Mouse (Mus musculus): ENCODE measurements around the gene Mvb12b. TPM values are rescaled to one million over a fixed set of nuclear protein-coding genes. Genes with fewer than 3 reads are reported as not detected.

Gene Mvb12b
- polyA plus RNA-seq, 1 experiment from 2014 or later: 14.0 TPM

DNA sequence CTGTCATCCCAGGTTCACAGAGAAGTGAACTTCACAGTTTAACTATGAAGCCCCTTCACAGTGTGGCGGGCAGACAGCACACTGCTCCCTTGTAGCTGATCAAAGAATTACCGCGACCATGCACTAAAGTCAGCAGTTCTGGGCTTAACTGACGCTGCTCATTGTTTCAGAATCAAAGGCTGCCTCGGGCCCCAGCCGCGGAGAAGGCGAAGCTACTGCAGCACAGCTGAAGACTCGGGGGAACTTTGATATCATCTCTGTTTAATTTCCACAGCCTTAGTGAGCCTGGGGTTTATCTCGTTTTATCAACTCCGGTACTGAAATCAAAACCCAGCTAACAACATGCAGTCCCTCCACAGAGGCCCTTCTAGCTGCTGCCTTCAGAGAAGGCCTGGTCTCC, 9.3 kb downstream of the Mvb12b start:
- H3K4me1 ChIP-seq (replicated peaks; ENCODE audit: control insufficient read depth, insufficient read depth, low read length): peaks cover 33% of the 10 kb centered on the region
- no peak overlapping the region for H3K4me3 ChIP-seq (ENCODE audit: low read depth, low read length)
- no peaks in the 10 kb centered on the region for H3K27me3 ChIP-seq (replicated peaks; ENCODE audit: control insufficient read depth, insufficient read depth, low read length)
- H3K9me3 ChIP-seq (ENCODE audit: control insufficient read depth, low read length): no peaks in the 10 kb centered on the region
- H3K36me3 ChIP-seq (ENCODE audit: control insufficient read depth, insufficient read depth, low read length): peaks cover 4% of the 10 kb centered on the region; the same call in 1 of the 2 replicates
- 40% methylated on average over 11 of the region's 11 CpGs for WGBS
- ATAC-seq (replicated peaks; ENCODE audit: low FRiP score, low TSS enrichment, low read depth): no peak
- H3K4me2 ChIP-seq (ENCODE audit: low read length): no peak overlapping the region
- DNase-seq (ENCODE audit: low spot score): no peak
- H3K9ac ChIP-seq (ENCODE audit: low read length): no peak overlapping the region
- H3K27ac ChIP-seq (ENCODE audit: low read depth): no peak overlapping the region

DNA sequence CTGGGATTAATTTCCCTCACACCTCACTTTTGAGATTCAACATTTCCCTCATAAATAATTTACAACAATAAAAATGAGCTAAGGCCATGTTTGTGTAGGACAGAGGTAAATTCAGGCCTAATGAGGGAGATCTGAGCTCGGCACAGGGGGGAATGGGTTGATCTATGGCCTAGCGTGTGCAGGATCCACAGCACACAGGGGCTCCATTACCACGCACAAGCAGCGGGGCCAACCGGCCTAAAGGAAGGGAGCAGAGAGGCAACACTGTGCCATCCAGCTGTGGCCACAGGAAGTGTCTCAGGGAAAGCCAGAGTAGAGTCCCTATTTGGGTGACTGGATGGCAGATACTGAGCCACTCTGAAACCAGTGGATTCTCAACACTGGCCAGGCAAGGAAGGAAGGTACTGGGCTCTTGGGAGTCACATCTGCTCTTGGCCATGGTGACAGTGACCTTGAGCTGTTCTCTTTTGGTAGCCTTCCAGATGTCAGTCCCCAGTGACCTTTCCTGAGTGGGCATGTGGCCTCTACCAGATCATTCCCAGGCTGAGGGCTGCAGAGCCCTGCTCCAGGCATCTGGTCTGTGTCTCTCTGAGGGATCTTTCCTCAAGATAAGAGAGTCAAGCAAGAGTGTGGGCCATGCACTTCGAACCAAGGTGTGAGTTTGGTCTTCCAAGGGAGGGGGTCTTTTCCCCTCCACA, 9.9 kb downstream of the Mvb12b start:
- Histone ChIP-seq H3K4me1 (replicated peaks; ENCODE audit: control insufficient read depth, insufficient read depth, low read length) (peaks cover 40% of the 10 kb centered on the region), H3K36me3 (ENCODE audit: control insufficient read depth, insufficient read depth, low read length) (peaks cover 11% of the 10 kb centered on the region), H3K9ac (ENCODE audit: low read length) (no peak overlapping the region), H3K4me2 (ENCODE audit: low read length) (no peak overlapping the region), H3K4me3 (ENCODE audit: low read depth, low read length) (no peak overlapping the region), H3K9me3 (ENCODE audit: control insufficient read depth, low read length) (no peaks in the 10 kb centered on the region), H3K27me3 (replicated peaks; ENCODE audit: control insufficient read depth, insufficient read depth, low read length) (no peaks in the 10 kb centered on the region), H3K27ac (ENCODE audit: low read depth) (no peak overlapping the region)
- no peak for DNase-seq (ENCODE audit: low spot score)
- WGBS: 70% methylated on average over 6 of the region's 6 CpGs
- peak; percentile 43; the same call in 1 of the 2 replicates for ATAC-seq (replicated peaks; ENCODE audit: low FRiP score, low TSS enrichment, low read depth)

DNA sequence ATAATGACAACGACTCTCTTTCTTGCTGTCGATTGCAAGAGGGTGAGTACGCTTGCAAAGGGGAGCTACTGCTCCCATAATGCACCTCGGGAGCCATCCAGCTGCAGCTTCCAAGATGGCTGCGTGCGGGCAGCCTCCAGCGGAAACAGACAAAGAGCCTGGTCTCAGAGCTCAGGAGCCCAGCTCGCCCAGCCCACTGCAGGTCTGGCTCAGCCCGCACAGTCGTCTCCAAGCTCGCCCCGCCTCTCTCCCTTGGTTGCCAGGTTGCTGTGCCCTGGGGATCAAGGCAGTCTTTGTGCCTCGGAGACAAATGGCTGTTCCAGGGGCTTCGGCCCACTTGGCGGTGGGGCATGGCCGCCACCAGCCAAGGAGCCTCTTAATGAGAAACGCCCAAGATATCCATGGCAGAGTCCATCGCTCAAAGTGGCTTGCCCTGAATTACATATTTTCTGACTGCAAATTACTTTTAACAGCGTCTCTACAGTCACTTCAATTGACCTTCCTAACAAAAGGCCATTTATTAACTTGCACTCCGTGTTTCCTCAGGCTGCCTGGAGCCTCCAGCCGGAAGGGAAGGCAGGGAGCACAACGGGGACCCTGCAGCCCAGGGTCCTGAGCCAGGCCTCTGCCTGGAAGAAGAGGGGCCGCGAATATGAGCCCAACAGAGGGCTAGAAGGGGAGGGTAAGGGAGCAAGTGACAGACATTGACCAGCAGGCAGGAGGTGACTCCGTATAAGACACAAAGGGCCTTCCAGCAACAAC, 11.0 kb downstream of the Mvb12b start:
- Histone ChIP-seq H3K4me3 (ENCODE audit: low read depth, low read length) (no peak overlapping the region), H3K9me3 (ENCODE audit: control insufficient read depth, low read length) (0 out of 2 replicates have a peak, but pooled peaks cover 3% of the 10 kb centered on the region), H3K27me3 (replicated peaks; ENCODE audit: control insufficient read depth, insufficient read depth, low read length) (no peaks in the 10 kb centered on the region), H3K27ac (ENCODE audit: low read depth) (peak overlapping the region; percentile 60), H3K4me1 (replicated peaks; ENCODE audit: control insufficient read depth, insufficient read depth, low read length) (peaks cover 41% of the 10 kb centered on the region), H3K4me2 (ENCODE audit: low read length) (peak overlapping the region; percentile 33), H3K36me3 (ENCODE audit: control insufficient read depth, insufficient read depth, low read length) (peaks cover 20% of the 10 kb centered on the region), H3K9ac (ENCODE audit: low read length) (no peak overlapping the region)
- ATAC-seq (replicated peaks; ENCODE audit: low FRiP score, low TSS enrichment, low read depth) (peak; percentile 63), DNase-seq (ENCODE audit: low spot score) (peak; percentile 76)
- 23% methylated on average over 25 of the region's 25 CpGs for WGBS

DNA sequence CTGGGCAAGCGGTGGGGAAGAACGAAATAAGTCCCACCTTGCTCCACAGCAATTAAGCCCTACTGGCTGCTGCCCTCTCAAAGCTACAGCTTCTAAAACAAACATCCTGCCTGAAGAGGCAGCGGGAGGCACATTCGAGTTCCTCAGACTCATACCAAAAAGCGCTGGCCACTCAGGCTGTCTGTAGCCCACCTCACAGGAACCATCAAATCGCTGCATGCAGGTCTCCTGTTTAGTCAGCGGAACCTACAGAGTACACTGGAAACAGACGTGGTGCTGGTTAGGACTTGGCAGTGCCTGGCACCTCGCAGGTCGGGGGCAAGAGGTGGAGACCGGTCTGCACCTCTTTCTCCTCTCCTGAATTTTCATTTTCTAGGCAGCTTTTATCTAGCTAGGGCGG, 12.2 kb downstream of the Mvb12b start:
- no peak overlapping the region for H3K4me3 ChIP-seq (ENCODE audit: low read depth, low read length)
- WGBS: 62% methylated on average over 12 of the region's 12 CpGs
- H3K9me3 ChIP-seq (ENCODE audit: control insufficient read depth, low read length): 0 out of 2 replicates have a peak, but pooled peaks cover 3% of the 10 kb centered on the region
- H3K27me3 ChIP-seq (replicated peaks; ENCODE audit: control insufficient read depth, insufficient read depth, low read length): no peaks in the 10 kb centered on the region
- peaks cover 20% of the 10 kb centered on the region for H3K36me3 ChIP-seq (ENCODE audit: control insufficient read depth, insufficient read depth, low read length)
- ATAC-seq (replicated peaks; ENCODE audit: low FRiP score, low TSS enrichment, low read depth): no peak
- no peak for DNase-seq (ENCODE audit: low spot score)
- H3K27ac ChIP-seq (ENCODE audit: low read depth): no peak overlapping the region
- H3K4me1 ChIP-seq (replicated peaks; ENCODE audit: control insufficient read depth, insufficient read depth, low read length): peaks cover 46% of the 10 kb centered on the region
- H3K4me2 ChIP-seq (ENCODE audit: low read length): no peak overlapping the region
- no peak overlapping the region for H3K9ac ChIP-seq (ENCODE audit: low read length)

DNA sequence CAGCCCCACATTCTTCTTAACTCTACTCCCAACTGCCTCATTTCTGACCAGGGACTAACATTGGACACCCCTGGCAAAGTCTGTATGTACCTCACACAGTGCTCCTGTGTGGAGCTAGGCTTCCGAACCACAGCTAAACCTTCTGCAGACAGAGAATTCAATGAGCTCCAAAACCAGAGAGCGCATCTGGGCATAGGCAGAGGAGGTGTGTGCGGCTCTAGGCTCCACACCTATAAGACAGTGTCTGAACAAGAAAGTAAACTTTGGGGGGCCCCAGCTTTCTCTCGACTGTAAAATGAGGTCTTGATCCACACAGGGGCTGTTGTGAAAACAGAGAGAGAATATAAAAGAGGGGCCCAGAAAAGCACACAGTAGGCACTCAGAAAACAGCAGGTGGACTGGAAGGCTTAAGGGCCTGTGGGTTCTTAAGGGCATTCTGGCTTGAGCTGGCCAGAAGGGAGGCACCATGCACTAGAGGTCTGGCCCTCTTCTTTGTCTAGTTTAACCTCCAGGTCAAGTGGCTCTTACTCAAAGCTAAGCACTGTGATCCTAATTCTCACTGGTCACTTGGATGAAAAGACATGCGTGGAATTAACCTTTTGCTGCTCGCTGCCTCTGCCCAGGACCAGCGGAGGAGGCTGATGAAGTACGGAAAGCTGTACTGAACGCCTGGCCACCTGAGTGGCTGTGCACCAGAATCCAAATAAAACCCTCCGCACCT, 12.7 kb downstream of the Mvb12b start:
- ATAC-seq (replicated peaks; ENCODE audit: low FRiP score, low TSS enrichment, low read depth): no peak
- Histone ChIP-seq H3K36me3 (ENCODE audit: control insufficient read depth, insufficient read depth, low read length) (peaks cover 20% of the 10 kb centered on the region), H3K9me3 (ENCODE audit: control insufficient read depth, low read length) (0 out of 2 replicates have a peak, but pooled peaks cover 3% of the 10 kb centered on the region), H3K4me1 (replicated peaks; ENCODE audit: control insufficient read depth, insufficient read depth, low read length) (peaks cover 52% of the 10 kb centered on the region), H3K4me3 (ENCODE audit: low read depth, low read length) (no peak overlapping the region), H3K9ac (ENCODE audit: low read length) (no peak overlapping the region), H3K4me2 (ENCODE audit: low read length) (no peak overlapping the region), H3K27ac (ENCODE audit: low read depth) (no peak overlapping the region), H3K27me3 (replicated peaks; ENCODE audit: control insufficient read depth, insufficient read depth, low read length) (no peaks in the 10 kb centered on the region)
- 67% methylated on average over 10 of the region's 10 CpGs for WGBS
- no peak for DNase-seq (ENCODE audit: low spot score)

DNA sequence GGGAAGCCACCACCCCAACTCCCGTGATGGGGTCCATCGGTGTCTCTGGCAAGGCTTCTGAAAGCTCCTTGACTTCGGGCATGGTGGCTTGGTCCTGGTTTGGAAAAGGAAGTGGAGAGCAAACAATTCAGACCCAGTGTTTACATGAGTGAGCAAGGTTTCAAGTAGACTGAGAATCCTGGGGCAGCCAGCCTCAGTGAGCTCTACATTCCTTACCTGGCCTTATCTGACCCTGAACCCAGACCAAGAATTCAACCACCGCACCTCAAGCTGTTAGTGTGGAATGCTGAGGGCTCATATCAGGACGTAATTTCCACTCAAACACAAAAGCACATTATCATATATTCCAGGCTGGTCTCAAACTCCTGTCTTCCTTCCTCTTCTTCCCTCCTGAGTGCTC, 13.4 kb downstream of the Mvb12b start:
- H3K4me1 ChIP-seq (replicated peaks; ENCODE audit: control insufficient read depth, insufficient read depth, low read length): peaks cover 58% of the 10 kb centered on the region
- 49% methylated on average over 5 of the region's 5 CpGs for WGBS
- ATAC-seq (replicated peaks; ENCODE audit: low FRiP score, low TSS enrichment, low read depth): no peak
- no peak overlapping the region for H3K4me3 ChIP-seq (ENCODE audit: low read depth, low read length)
- DNase-seq (ENCODE audit: low spot score): no peak
- peaks cover 20% of the 10 kb centered on the region for H3K36me3 ChIP-seq (ENCODE audit: control insufficient read depth, insufficient read depth, low read length)
- no peak overlapping the region for H3K4me2 ChIP-seq (ENCODE audit: low read length)
- no peaks in the 10 kb centered on the region for H3K27me3 ChIP-seq (replicated peaks; ENCODE audit: control insufficient read depth, insufficient read depth, low read length)
- H3K27ac ChIP-seq (ENCODE audit: low read depth): no peak overlapping the region
- 0 out of 2 replicates have a peak, but pooled peaks cover 3% of the 10 kb centered on the region for H3K9me3 ChIP-seq (ENCODE audit: control insufficient read depth, low read length)
- no peak overlapping the region for H3K9ac ChIP-seq (ENCODE audit: low read length)

DNA sequence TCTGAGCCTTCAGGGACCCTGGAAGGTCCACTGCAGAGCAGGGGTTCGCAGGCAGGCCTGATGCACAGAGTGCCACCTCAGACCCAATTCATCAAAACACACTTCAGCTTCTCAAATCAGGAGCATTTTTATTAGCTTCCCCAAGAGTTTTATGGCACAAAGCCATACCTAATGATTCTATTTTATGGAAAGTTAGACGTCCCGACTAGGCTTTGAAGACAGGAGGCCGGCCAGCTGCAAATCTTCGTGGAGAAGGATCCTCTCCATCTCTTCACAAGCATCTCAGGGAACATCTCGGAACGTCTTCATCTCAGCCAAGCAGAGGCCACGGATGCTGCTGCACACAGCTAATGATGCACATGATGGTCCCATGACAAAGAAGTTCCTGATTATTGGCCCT, 14.2 kb downstream of the Mvb12b start:
- Histone ChIP-seq H3K27me3 (replicated peaks; ENCODE audit: control insufficient read depth, insufficient read depth, low read length) (no peaks in the 10 kb centered on the region), H3K9ac (ENCODE audit: low read length) (no peak overlapping the region), H3K27ac (ENCODE audit: low read depth) (no peak overlapping the region), H3K4me1 (replicated peaks; ENCODE audit: control insufficient read depth, insufficient read depth, low read length) (peaks cover 55% of the 10 kb centered on the region), H3K9me3 (ENCODE audit: control insufficient read depth, low read length) (0 out of 2 replicates have a peak, but pooled peaks cover 3% of the 10 kb centered on the region), H3K4me2 (ENCODE audit: low read length) (no peak overlapping the region), H3K36me3 (ENCODE audit: control insufficient read depth, insufficient read depth, low read length) (peaks cover 20% of the 10 kb centered on the region), H3K4me3 (ENCODE audit: low read depth, low read length) (no peak overlapping the region)
- 47% methylated on average over 8 of the region's 8 CpGs for WGBS
- ATAC-seq (replicated peaks; ENCODE audit: low FRiP score, low TSS enrichment, low read depth): no peak
- no peak for DNase-seq (ENCODE audit: low spot score)

DNA sequence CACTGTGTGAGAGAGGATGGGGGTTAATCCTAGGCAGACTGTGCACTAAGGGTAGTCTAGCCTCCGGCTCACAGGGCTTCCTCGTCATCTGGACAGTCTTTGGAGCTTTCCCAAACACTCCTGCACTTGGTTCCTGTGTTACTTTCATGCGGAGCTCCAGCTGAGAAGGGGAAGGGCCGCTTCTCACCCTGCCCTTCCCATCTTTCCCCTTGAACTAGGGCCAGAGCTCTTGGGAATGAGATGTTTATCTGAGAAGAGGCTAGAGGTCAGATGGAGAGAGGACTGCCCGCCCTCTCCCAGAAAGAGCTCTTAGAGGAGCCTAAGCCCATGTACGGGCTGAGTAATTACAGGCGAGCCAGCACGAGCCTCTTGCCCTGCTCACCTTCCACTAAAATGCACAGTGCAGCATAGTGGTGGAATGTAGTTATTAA, 14.9 kb downstream of the Mvb12b start:
- ATAC-seq (replicated peaks; ENCODE audit: low FRiP score, low TSS enrichment, low read depth) (no peak), DNase-seq (ENCODE audit: low spot score) (no peak)
- peaks cover 20% of the 10 kb centered on the region for H3K36me3 ChIP-seq (ENCODE audit: control insufficient read depth, insufficient read depth, low read length)
- H3K9me3 ChIP-seq (ENCODE audit: control insufficient read depth, low read length): 0 out of 2 replicates have a peak, but pooled peaks cover 3% of the 10 kb centered on the region
- H3K4me3 ChIP-seq (ENCODE audit: low read depth, low read length): no peak overlapping the region
- no peak overlapping the region for H3K27ac ChIP-seq (ENCODE audit: low read depth)
- H3K27me3 ChIP-seq (replicated peaks; ENCODE audit: control insufficient read depth, insufficient read depth, low read length): no peaks in the 10 kb centered on the region
- H3K4me2 ChIP-seq (ENCODE audit: low read length): no peak overlapping the region
- no peak overlapping the region for H3K9ac ChIP-seq (ENCODE audit: low read length)
- 42% methylated on average over 8 of the region's 8 CpGs for WGBS
- H3K4me1 ChIP-seq (replicated peaks; ENCODE audit: control insufficient read depth, insufficient read depth, low read length): peaks cover 50% of the 10 kb centered on the region
